Mouse (Mus musculus) stomach, embryonic 15.5 days (tissue): ENCODE measurements at regions not wholly inside any gene's neighbourhood (a gene's known extent, or its start where the extent isn't known, plus 50 kb on each side); places are given as distances from the start of the nearest gene placed in this dataset.

Experiments
- ATAC-seq: fragments of 200-750 bp; cut with Nextera tagmentation; 2 replicates; pipeline ENCODE4 v1.8.0; 2017; ENCODE audit warnings: low read depth, moderate number of reproducible peaks, moderate TSS enrichment; ENCODE audit not compliant: insufficient read depth, low FRiP score
- H3K27ac ChIP-seq: fragments of 300-500 bp; sonication (generic); 2 replicates; pipeline ENCODE4 v1.5.1; 2015; ENCODE audit warnings: mild to moderate bottlenecking, inconsistent platforms
- H3K27me3 ChIP-seq: fragments of 300-500 bp; sonication (generic); replicated peaks from 2 replicates; pipeline ENCODE4 v1.6.1; 2015; ENCODE audit warnings: inconsistent platforms
- H3K36me3 ChIP-seq: fragments of 300-500 bp; sonication (generic); 2 replicates; pipeline ENCODE4 v1.6.1; 2015; ENCODE audit warnings: inconsistent platforms
- H3K4me1 ChIP-seq: fragments of 300-500 bp; sonication (generic); 2 replicates; pipeline ENCODE4 v1.6.1; 2015; ENCODE audit warnings: inconsistent platforms
- H3K4me2 ChIP-seq: fragments of 300-500 bp; sonication (generic); 2 replicates; pipeline ENCODE4 v1.6.1; 2015; ENCODE audit warnings: mild to moderate bottlenecking, inconsistent platforms
- H3K4me3 ChIP-seq: fragments of 300-500 bp; sonication (generic); replicated peaks from 2 replicates; pipeline ENCODE4 v1.5.1; 2015; ENCODE audit warnings: inconsistent platforms
- H3K9ac ChIP-seq: fragments of 300-500 bp; sonication (generic); 2 replicates; pipeline ENCODE4 v1.6.1; 2015; ENCODE audit warnings: inconsistent platforms
- H3K9me3 ChIP-seq: fragments of 300-500 bp; sonication (generic); 2 replicates; pipeline ENCODE4 v1.6.1; 2016; ENCODE audit warnings: inconsistent platforms
- WGBS: fragments of 180-500 bp; shearing (Covaris S2); methylation state at CpG from one replicate; pipeline ENCODE4 v1.1.7; 2015; 5-methylcytosine and 5-hydroxymethylcytosine counted together

GRCm38 (mm10) chr5:64401737-64402136 is 245.6 kb downstream of the Tbc1d1 start:
- no peak overlapping the region for H3K4me2 ChIP-seq
- no peak overlapping the region for H3K9ac ChIP-seq
- H3K4me3 ChIP-seq: no peak overlapping the region
- WGBS: 62% methylated on average over 9 of the region's 9 CpGs
- H3K9me3 ChIP-seq: no peaks in the 10 kb centered on the region
- no peaks in the 10 kb centered on the region for H3K36me3 ChIP-seq
- no peaks in the 10 kb centered on the region for H3K27me3 ChIP-seq
- H3K4me1 ChIP-seq: no peaks in the 10 kb centered on the region
- H3K27ac ChIP-seq: no peak overlapping the region
- no peak for ATAC-seq

GRCm38 (mm10) chr5:64403077-64403981 is 247.2 kb downstream of the Tbc1d1 start:
- H3K4me2 ChIP-seq: no peak overlapping the region
- no peak for ATAC-seq
- WGBS: 73% methylated on average over 11 of the region's 11 CpGs
- no peaks in the 10 kb centered on the region for H3K36me3 ChIP-seq
- H3K27ac ChIP-seq: 0 out of 2 replicates have a peak overlapping the region, but pooled peaks have one; percentile 11
- no peak overlapping the region for H3K4me3 ChIP-seq
- no peak overlapping the region for H3K9ac ChIP-seq
- H3K4me1 ChIP-seq: no peaks in the 10 kb centered on the region
- no peaks in the 10 kb centered on the region for H3K27me3 ChIP-seq
- H3K9me3 ChIP-seq: no peaks in the 10 kb centered on the region

- WGBS: 71% methylated on average over 7 of the region's 7 CpGs
- no peaks in the 10 kb centered on the region for H3K27me3 ChIP-seq
- no peak overlapping the region for H3K4me3 ChIP-seq
- no peaks in the 10 kb centered on the region for H3K9me3 ChIP-seq
- no peaks in the 10 kb centered on the region for H3K4me1 ChIP-seq
- no peak for ATAC-seq
- H3K4me2 ChIP-seq: no peak overlapping the region
- H3K36me3 ChIP-seq: no peaks in the 10 kb centered on the region
- H3K9ac ChIP-seq: no peak overlapping the region
- H3K27ac ChIP-seq: no peak overlapping the region
Observed at GRCm38 (mm10) chr5:64403982-64404345, 247.9 kb downstream of the Tbc1d1 start.

GRCm38 (mm10) chr5:64404512-64404911 is 248.4 kb downstream of the Tbc1d1 start:
- no peaks in the 10 kb centered on the region for H3K27me3 ChIP-seq
- no peak for ATAC-seq
- H3K36me3 ChIP-seq: no peaks in the 10 kb centered on the region
- WGBS: 83% methylated on average over 5 of the region's 5 CpGs
- H3K9me3 ChIP-seq: no peaks in the 10 kb centered on the region
- no peaks in the 10 kb centered on the region for H3K4me1 ChIP-seq
- no peak overlapping the region for H3K9ac ChIP-seq
- H3K4me3 ChIP-seq: no peak overlapping the region
- H3K27ac ChIP-seq: no peak overlapping the region
- H3K4me2 ChIP-seq: no peak overlapping the region

GRCm38 (mm10) chr5:64408938-64409337 is 252.8 kb downstream of the Tbc1d1 start:
- no peak for ATAC-seq
- Histone ChIP-seq H3K36me3 (no peaks in the 10 kb centered on the region), H3K4me1 (no peaks in the 10 kb centered on the region), H3K9me3 (no peaks in the 10 kb centered on the region), H3K27ac (no peak overlapping the region), H3K4me2 (no peak overlapping the region), H3K4me3 (no peak overlapping the region), H3K9ac (no peak overlapping the region), H3K27me3 (no peaks in the 10 kb centered on the region)
- 82% methylated on average over 3 of the region's 3 CpGs for WGBS

- Histone ChIP-seq H3K4me2 (no peak overlapping the region), H3K4me1 (no peaks in the 10 kb centered on the region), H3K27ac (peak overlapping the region; percentile 4; the same call in 1 of the 2 replicates), H3K36me3 (no peaks in the 10 kb centered on the region), H3K4me3 (no peak overlapping the region), H3K9ac (no peak overlapping the region), H3K27me3 (no peaks in the 10 kb centered on the region), H3K9me3 (no peaks in the 10 kb centered on the region)
- ATAC-seq: no peak
- 47% methylated on average over 7 of the region's 7 CpGs for whole genome bisulfite sequencing
Observed at GRCm38 (mm10) chr5:64410621-64411020, 254.5 kb downstream of the Tbc1d1 start.

GRCm38 (mm10) chr5:64414519-64414918 is 258.4 kb downstream of the Tbc1d1 start:
- ATAC-seq: no peak

GRCm38 (mm10) chr5:64419395-64419794 is 263.3 kb downstream of the Tbc1d1 start:
- no peaks in the 10 kb centered on the region for H3K27me3 ChIP-seq
- no peak for ATAC-seq
- H3K27ac ChIP-seq: no peak overlapping the region
- no peaks in the 10 kb centered on the region for H3K4me1 ChIP-seq
- H3K36me3 ChIP-seq: no peaks in the 10 kb centered on the region
- no peak overlapping the region for H3K4me3 ChIP-seq
- H3K9ac ChIP-seq: no peak overlapping the region
- 59% methylated on average over 1 of the region's 1 CpGs for WGBS
- no peak overlapping the region for H3K4me2 ChIP-seq
- no peaks in the 10 kb centered on the region for H3K9me3 ChIP-seq

More at GRCm38 (mm10) chr5:64414519-64414918, 258.4 kb downstream of the Tbc1d1 start:
- Histone ChIP-seq H3K27me3 (no peaks in the 10 kb centered on the region), H3K36me3 (no peaks in the 10 kb centered on the region), H3K4me1 (no peaks in the 10 kb centered on the region), H3K4me2 (no peak overlapping the region), H3K4me3 (no peak overlapping the region), H3K9me3 (no peaks in the 10 kb centered on the region), H3K27ac (no peak overlapping the region), H3K9ac (no peak overlapping the region)
- 58% methylated on average over 5 of the region's 5 CpGs for WGBS

GRCm38 (mm10) chr5:64422787-64423587 is 266.9 kb downstream of the Tbc1d1 start:
- no peaks in the 10 kb centered on the region for H3K36me3 ChIP-seq
- H3K4me2 ChIP-seq: no peak overlapping the region

GRCm38 (mm10) chr5:64428822-64429221 is 272.7 kb downstream of the Tbc1d1 start:
- H3K4me1 ChIP-seq: no peaks in the 10 kb centered on the region
- no peaks in the 10 kb centered on the region for H3K9me3 ChIP-seq
- H3K4me2 ChIP-seq: no peak overlapping the region
- no peak overlapping the region for H3K9ac ChIP-seq
- H3K36me3 ChIP-seq: no peaks in the 10 kb centered on the region
- no peak overlapping the region for H3K4me3 ChIP-seq
- ATAC-seq: no peak
- no peak overlapping the region for H3K27ac ChIP-seq
- no peaks in the 10 kb centered on the region for H3K27me3 ChIP-seq
- WGBS: 65% methylated on average over 8 of the region's 8 CpGs

More at GRCm38 (mm10) chr5:64422787-64423587, 266.9 kb downstream of the Tbc1d1 start:
- peak overlapping the region; percentile 69 for H3K27ac ChIP-seq
- no peaks in the 10 kb centered on the region for H3K9me3 ChIP-seq
- no peak overlapping the region for H3K4me3 ChIP-seq
- 28% methylated on average over 13 of the region's 13 CpGs for WGBS
- no peak overlapping the region for H3K9ac ChIP-seq
- H3K27me3 ChIP-seq: no peaks in the 10 kb centered on the region
- no peaks in the 10 kb centered on the region for H3K4me1 ChIP-seq
- peak; percentile 80 for ATAC-seq

- Histone ChIP-seq H3K4me3 (no peak overlapping the region), H3K4me1 (no peaks in the 10 kb centered on the region), H3K9me3 (no peaks in the 10 kb centered on the region), H3K36me3 (no peaks in the 10 kb centered on the region), H3K27me3 (no peaks in the 10 kb centered on the region), H3K27ac (peak overlapping the region; percentile 87), H3K4me2 (no peak overlapping the region), H3K9ac (no peak overlapping the region)
- ATAC-seq: peak; percentile 51; the same call in 1 of the 2 replicates
- 66% methylated on average over 3 of the region's 3 CpGs for WGBS
Observed at GRCm38 (mm10) chr5:64430501-64430900, 274.4 kb downstream of the Tbc1d1 start.

GRCm38 (mm10) chr5:64431624-64432023 is 275.5 kb downstream of the Tbc1d1 start:
- WGBS: 66% methylated on average over 6 of the region's 6 CpGs
- no peak overlapping the region for H3K4me2 ChIP-seq
- ATAC-seq: peak; percentile 94

More at GRCm38 (mm10) chr5:64431624-64432023, 275.5 kb downstream of the Tbc1d1 start:
- no peak overlapping the region for H3K4me3 ChIP-seq
- H3K9ac ChIP-seq: no peak overlapping the region
- H3K4me1 ChIP-seq: no peaks in the 10 kb centered on the region; the same call in 1 of the 2 replicates
- no peaks in the 10 kb centered on the region for H3K9me3 ChIP-seq
- H3K36me3 ChIP-seq: no peaks in the 10 kb centered on the region
- H3K27me3 ChIP-seq: no peaks in the 10 kb centered on the region
- peak overlapping the region; percentile 87 for H3K27ac ChIP-seq
